In genomic region chr11:108424889-108425591, GRCm38 (mm10) we compare ENCODE assay signal across 8 mouse cellular contexts. TPM values are rescaled to one million over a fixed set of nuclear protein-coding genes. Genes with fewer than 3 reads are reported as not detected.
DNase-seq lines count a peak whose midpoint lies in the region; ATAC-seq lines count a peak whose summit lies in the region.

Gene Cep112 (plus strand): TSS chr11:108425192.

- H3K4me1 ChIP-seq in brown adipose tissue, adult 24 weeks (ENCODE audit: control insufficient read depth, insufficient read depth, insufficient read length, low read length): no peaks in the 10 kb centered on the region
- peaks cover 17% of the 10 kb centered on the region for H3K4me1 ChIP-seq in heart, embryonic 13.5 days
- peaks cover 18% of the 10 kb centered on the region; the same call in 1 of the 2 replicates for H3K4me1 ChIP-seq in liver, embryonic 12.5 days
- H3K4me1 ChIP-seq in stomach, embryonic 15.5 days: no peaks in the 10 kb centered on the region

- H3K27ac ChIP-seq in brown adipose tissue, adult 24 weeks (replicated peaks; ENCODE audit: low read depth, low read length): no peak within 1 kb of the TSS
- peak within 1 kb of the TSS; percentile 49 for H3K27ac ChIP-seq in heart, embryonic 13.5 days (replicated peaks)
- H3K27ac ChIP-seq in liver, embryonic 12.5 days: no peak within 1 kb of the TSS
- H3K27ac ChIP-seq in stomach, embryonic 15.5 days: peak within 1 kb of the TSS; percentile 26; the same call in 1 of the 2 replicates

- H3K4me3 ChIP-seq in brown adipose tissue, adult 24 weeks (ENCODE audit: insufficient read depth, low read depth, low read length): peak within 1 kb of the TSS; percentile 63
- H3K4me3 ChIP-seq in heart, embryonic 13.5 days: peak within 1 kb of the TSS; percentile 85
- peak within 1 kb of the TSS; percentile 66 for H3K4me3 ChIP-seq in liver, embryonic 12.5 days
- peak within 1 kb of the TSS; percentile 76 for H3K4me3 ChIP-seq in stomach, embryonic 15.5 days (replicated peaks)

- peaks cover 6% of the 10 kb centered on the region; the same call in 1 of the 2 replicates for H3K27me3 ChIP-seq in heart, embryonic 13.5 days (replicated peaks)
- peaks cover 43% of the 10 kb centered on the region for H3K27me3 ChIP-seq in liver, embryonic 12.5 days (replicated peaks)
- H3K27me3 ChIP-seq in stomach, embryonic 15.5 days (replicated peaks): no peaks in the 10 kb centered on the region

- under 1% methylated on average over 61 of the region's 61 CpGs for WGBS in heart, embryonic 13.5 days
- under 1% methylated on average over 61 of the region's 61 CpGs for WGBS in liver, embryonic 12.5 days (ENCODE audit: insufficient replicate concordance)
- WGBS in stomach, embryonic 15.5 days: under 1% methylated on average over 61 of the region's 61 CpGs

- peak within 1 kb of the TSS; percentile 94 for H3K9ac ChIP-seq in heart, embryonic 13.5 days
- H3K9ac ChIP-seq in liver, embryonic 12.5 days: peak within 1 kb of the TSS; percentile 75
- peak within 1 kb of the TSS; percentile 56 for H3K9ac ChIP-seq in stomach, embryonic 15.5 days

- peak within 1 kb of the TSS; percentile 85 for H3K4me2 ChIP-seq in heart, embryonic 13.5 days
- peak within 1 kb of the TSS; percentile 90 for H3K4me2 ChIP-seq in liver, embryonic 12.5 days
- peak within 1 kb of the TSS; percentile 78 for H3K4me2 ChIP-seq in stomach, embryonic 15.5 days

- H3K36me3 ChIP-seq in heart, embryonic 13.5 days: no peaks in the 10 kb centered on the region
- no peaks in the 10 kb centered on the region for H3K36me3 ChIP-seq in liver, embryonic 12.5 days
- no peaks in the 10 kb centered on the region for H3K36me3 ChIP-seq in stomach, embryonic 15.5 days

- ATAC-seq in heart, embryonic 13.5 days (ENCODE audit: extremely low read depth, insufficient number of reproducible peaks, low FRiP score, low TSS enrichment): peak; percentile 96
- ATAC-seq in liver, embryonic 12.5 days: peak; percentile 95
- peak; percentile 97 for ATAC-seq in stomach, embryonic 15.5 days (ENCODE audit: insufficient read depth, low FRiP score, low read depth)

- no peaks in the 10 kb centered on the region for H3K9me3 ChIP-seq in heart, embryonic 13.5 days
- H3K9me3 ChIP-seq in liver, embryonic 12.5 days (replicated peaks): no peaks in the 10 kb centered on the region
- no peaks in the 10 kb centered on the region for H3K9me3 ChIP-seq in stomach, embryonic 15.5 days

- DNase-seq in CD4-positive, CD25-positive, alpha-beta regulatory T cell, adult 2 months (ENCODE audit: low read depth, low spot score): peak; percentile 96
- DNase-seq in fat pad, adult 2 months (ENCODE audit: extremely low read depth, low read depth, low spot score): peak; percentile 31
- peak; percentile 99 for DNase-seq in kidney, postnatal 10 days
- peak; percentile 94 to 96 for DNase-seq in natural killer cell, adult 2 months (ENCODE audit: low spot score in 2 of 2)

RNA-seq across cellular contexts. Expression of gene Cep112, which starts in this region (rescaled TPM):
- polyA plus RNA-seq in brown adipose tissue, adult 24 weeks (2012; ENCODE audit: insufficient read depth, insufficient read length, missing spikeins): 2.1 and 4.0 TPM in 2 replicates
- 6.6 and 6.9 TPM in 2 replicates for polyA plus RNA-seq in heart, embryonic 13.5 days (2015; fragmentation: Nextera tagmentation; extraction: Ambion mirVana)
- polyA plus RNA-seq in liver, embryonic 12.5 days (2016; fragmentation: Nextera tagmentation; extraction: Ambion mirVana): 2.7 and 2.8 TPM in 2 replicates
- 12.3 and 14.0 TPM in 2 replicates for polyA plus RNA-seq in stomach, embryonic 15.5 days (2015; fragmentation: Nextera tagmentation; extraction: Ambion mirVana)

Comparison
In these comparisons a context has a peak if more than half of its experiments do, and no peak if none do; other contexts are left out.
1. DNase-seq: peak in every context shown above with its lines; median percentile 99 in kidney, postnatal 10 days; 96 in CD4-positive, CD25-positive, alpha-beta regulatory T cell, adult 2 months; 95 in natural killer cell, adult 2 months; 31 in fat pad, adult 2 months.
2. H3K27ac ChIP-seq: peak in heart, embryonic 13.5 days (single experiment) and stomach, embryonic 15.5 days (single experiment); none in brown adipose tissue, adult 24 weeks (single experiment) and liver, embryonic 12.5 days (single experiment).
3. Peak in every context shown above with its lines, with median percentiles within 50 percentile points of each other: H3K4me3 ChIP-seq, ATAC-seq, H3K4me2 ChIP-seq and H3K9ac ChIP-seq.